Mouse (Mus musculus): ENCODE results near the gene Dnm3. TPM values are rescaled to one million over a fixed set of nuclear protein-coding genes. Genes with fewer than 3 reads are reported as not detected.

The Dnm3 gene
- polyA plus RNA-seq, 1 experiment: 1.7 TPM

DNA sequence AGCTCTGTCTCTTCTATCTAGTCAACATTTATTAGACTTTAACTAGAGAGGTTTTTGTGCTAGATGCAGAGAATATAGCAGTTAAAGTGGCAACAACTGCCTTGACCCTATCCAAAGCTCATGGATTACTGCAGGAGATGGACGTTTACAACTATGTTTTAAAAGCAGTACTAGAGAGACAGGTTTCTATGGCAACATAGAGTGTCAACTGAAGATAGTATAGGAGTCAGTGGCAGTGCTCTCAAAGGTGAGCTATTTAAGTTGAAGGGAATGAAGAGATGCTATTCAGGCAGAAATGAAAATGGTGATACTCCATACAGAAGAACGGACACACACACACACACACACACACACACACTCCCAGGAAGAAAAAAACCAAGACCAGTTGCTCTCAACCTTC lies 225.0 kb downstream of the Dnm3 start:
- H3K36me3 ChIP-seq (ENCODE audit: control insufficient read depth, insufficient read depth, low read length, poor library complexity, severe bottlenecking): no peaks in the 10 kb centered on the region
- TF ChIP-seq CTCF (IDR thresholded peaks at IDR 0.05; ENCODE audit: low read depth, low read length) (no peak), EP300 (IDR thresholded peaks at IDR 0.05; ENCODE audit: insufficient read depth, low read depth, low read length) (no peak), POLR2A (IDR thresholded peaks at IDR 0.05; ENCODE audit: insufficient read depth, low read length) (no peak)
- no peaks in the 10 kb centered on the region for H3K27me3 ChIP-seq (ENCODE audit: control insufficient read depth, insufficient read depth, low read length, poor library complexity, severe bottlenecking)
- no peaks in the 10 kb centered on the region for H3K4me1 ChIP-seq (ENCODE audit: control insufficient read depth, insufficient read depth, low read length)
- no peak overlapping the region for H3K4me3 ChIP-seq (ENCODE audit: low read depth, low read length)
- H3K9me3 ChIP-seq (replicated peaks; ENCODE audit: control insufficient read depth, insufficient read depth, low read length, poor library complexity, severe bottlenecking): no peaks in the 10 kb centered on the region
- no peak overlapping the region for H3K27ac ChIP-seq (ENCODE audit: insufficient read depth, low read length)
- no peak overlapping the region for H3K9ac ChIP-seq (ENCODE audit: low read depth, poor library complexity, severe bottlenecking)

GRCm38 (mm10) chr1:162247216-162247615 lies 230.6 kb downstream of the Dnm3 start:
- H3K36me3 ChIP-seq (ENCODE audit: control insufficient read depth, insufficient read depth, low read length, poor library complexity, severe bottlenecking): no peaks in the 10 kb centered on the region
- no peak overlapping the region for H3K4me3 ChIP-seq (ENCODE audit: low read depth, low read length)
- no peak overlapping the region for H3K9ac ChIP-seq (ENCODE audit: low read depth, poor library complexity, severe bottlenecking)
- TF ChIP-seq CTCF (IDR thresholded peaks at IDR 0.05; ENCODE audit: low read depth, low read length) (no peak), EP300 (IDR thresholded peaks at IDR 0.05; ENCODE audit: insufficient read depth, low read depth, low read length) (no peak), POLR2A (IDR thresholded peaks at IDR 0.05; ENCODE audit: insufficient read depth, low read length) (no peak)
- no peaks in the 10 kb centered on the region for H3K9me3 ChIP-seq (replicated peaks; ENCODE audit: control insufficient read depth, insufficient read depth, low read length, poor library complexity, severe bottlenecking)
- H3K27ac ChIP-seq (ENCODE audit: insufficient read depth, low read length): no peak overlapping the region
- H3K27me3 ChIP-seq (ENCODE audit: control insufficient read depth, insufficient read depth, low read length, poor library complexity, severe bottlenecking): no peaks in the 10 kb centered on the region
- H3K4me1 ChIP-seq (ENCODE audit: control insufficient read depth, insufficient read depth, low read length): no peaks in the 10 kb centered on the region

DNA sequence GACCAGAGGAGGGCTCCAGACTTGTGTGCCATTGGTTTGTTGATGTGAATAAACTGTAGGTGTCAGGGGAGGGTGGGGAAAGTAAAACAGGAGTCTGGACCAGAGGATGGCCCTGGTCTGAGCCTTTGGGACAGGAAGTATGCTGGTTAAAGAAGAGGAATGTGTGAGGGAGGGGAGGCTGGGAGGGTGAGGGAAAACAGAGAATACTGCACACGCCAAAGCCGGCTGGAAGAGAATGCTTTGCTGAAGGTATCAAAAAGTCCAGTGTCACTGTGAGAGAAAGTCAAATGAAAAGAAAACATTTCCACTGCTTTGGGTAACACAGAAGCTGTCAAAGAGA lies 234.2 kb downstream of the Dnm3 start:
- TF ChIP-seq EP300 (IDR thresholded peaks at IDR 0.05; ENCODE audit: insufficient read depth, low read depth, low read length) (no peak), POLR2A (IDR thresholded peaks at IDR 0.05; ENCODE audit: insufficient read depth, low read length) (no peak), CTCF (IDR thresholded peaks at IDR 0.05; ENCODE audit: low read depth, low read length) (no peak)

GRCm38 (mm10) chr1:162242980-162243650 lies 234.7 kb downstream of the Dnm3 start:
- H3K9ac ChIP-seq (ENCODE audit: low read depth, poor library complexity, severe bottlenecking): no peak overlapping the region
- TF ChIP-seq POLR2A (IDR thresholded peaks at IDR 0.05; ENCODE audit: insufficient read depth, low read length): no peak
- no peak for TF ChIP-seq EP300 (IDR thresholded peaks at IDR 0.05; ENCODE audit: insufficient read depth, low read depth, low read length)
- no peak for TF ChIP-seq CTCF (IDR thresholded peaks at IDR 0.05; ENCODE audit: low read depth, low read length)
- H3K4me1 ChIP-seq (ENCODE audit: control insufficient read depth, insufficient read depth, low read length): no peaks in the 10 kb centered on the region

More for the DNA sequence above, 234.2 kb downstream of the Dnm3 start:
- H3K27ac ChIP-seq (ENCODE audit: insufficient read depth, low read length): no peak overlapping the region
- no peaks in the 10 kb centered on the region for H3K9me3 ChIP-seq (replicated peaks; ENCODE audit: control insufficient read depth, insufficient read depth, low read length, poor library complexity, severe bottlenecking)
- H3K36me3 ChIP-seq (ENCODE audit: control insufficient read depth, insufficient read depth, low read length, poor library complexity, severe bottlenecking): no peaks in the 10 kb centered on the region
- no peak overlapping the region for H3K9ac ChIP-seq (ENCODE audit: low read depth, poor library complexity, severe bottlenecking)
- no peak overlapping the region for H3K4me3 ChIP-seq (ENCODE audit: low read depth, low read length)
- no peaks in the 10 kb centered on the region for H3K27me3 ChIP-seq (ENCODE audit: control insufficient read depth, insufficient read depth, low read length, poor library complexity, severe bottlenecking)
- no peaks in the 10 kb centered on the region for H3K4me1 ChIP-seq (ENCODE audit: control insufficient read depth, insufficient read depth, low read length)

GRCm38 (mm10) chr1:162240720-162241119 lies 237.1 kb downstream of the Dnm3 start:
- no peaks in the 10 kb centered on the region for H3K27me3 ChIP-seq (ENCODE audit: control insufficient read depth, insufficient read depth, low read length, poor library complexity, severe bottlenecking)
- TF ChIP-seq EP300 (IDR thresholded peaks at IDR 0.05; ENCODE audit: insufficient read depth, low read depth, low read length) (no peak), POLR2A (IDR thresholded peaks at IDR 0.05; ENCODE audit: insufficient read depth, low read length) (no peak), CTCF (IDR thresholded peaks at IDR 0.05; ENCODE audit: low read depth, low read length) (no peak)
- H3K4me1 ChIP-seq (ENCODE audit: control insufficient read depth, insufficient read depth, low read length): no peaks in the 10 kb centered on the region
- H3K36me3 ChIP-seq (ENCODE audit: control insufficient read depth, insufficient read depth, low read length, poor library complexity, severe bottlenecking): no peaks in the 10 kb centered on the region
- no peaks in the 10 kb centered on the region for H3K9me3 ChIP-seq (replicated peaks; ENCODE audit: control insufficient read depth, insufficient read depth, low read length, poor library complexity, severe bottlenecking)
- no peak overlapping the region for H3K4me3 ChIP-seq (ENCODE audit: low read depth, low read length)
- H3K27ac ChIP-seq (ENCODE audit: insufficient read depth, low read length): no peak overlapping the region
- H3K9ac ChIP-seq (ENCODE audit: low read depth, poor library complexity, severe bottlenecking): no peak overlapping the region

More at GRCm38 (mm10) chr1:162242980-162243650, 234.7 kb downstream of the Dnm3 start:
- Histone ChIP-seq H3K4me3 (ENCODE audit: low read depth, low read length) (no peak overlapping the region), H3K9me3 (replicated peaks; ENCODE audit: control insufficient read depth, insufficient read depth, low read length, poor library complexity, severe bottlenecking) (no peaks in the 10 kb centered on the region), H3K27ac (ENCODE audit: insufficient read depth, low read length) (no peak overlapping the region), H3K36me3 (ENCODE audit: control insufficient read depth, insufficient read depth, low read length, poor library complexity, severe bottlenecking) (no peaks in the 10 kb centered on the region), H3K27me3 (ENCODE audit: control insufficient read depth, insufficient read depth, low read length, poor library complexity, severe bottlenecking) (no peaks in the 10 kb centered on the region)

DNA sequence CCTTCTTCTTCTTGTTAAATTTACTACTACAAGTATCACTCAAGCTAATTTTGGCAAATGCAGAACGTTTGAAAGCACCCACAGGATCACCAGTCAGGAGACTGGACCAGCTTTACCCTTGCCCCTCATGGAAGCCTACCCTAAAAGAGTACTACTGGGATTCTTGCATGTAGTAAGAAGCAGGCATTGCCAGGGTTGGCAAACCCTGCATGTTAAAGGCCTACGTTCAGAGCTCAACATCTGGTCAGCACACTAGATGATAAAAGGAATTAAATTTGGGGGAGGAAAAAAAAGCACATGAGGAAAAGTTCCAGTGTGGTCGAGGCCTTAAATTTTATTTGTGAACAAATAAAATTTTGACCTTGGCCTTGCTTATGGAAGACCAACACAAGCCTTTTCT lies 239.2 kb downstream of the Dnm3 start:
- Histone ChIP-seq H3K27me3 (ENCODE audit: control insufficient read depth, insufficient read depth, low read length, poor library complexity, severe bottlenecking) (no peaks in the 10 kb centered on the region), H3K27ac (ENCODE audit: insufficient read depth, low read length) (no peak overlapping the region)
- TF ChIP-seq CTCF (IDR thresholded peaks at IDR 0.05; ENCODE audit: low read depth, low read length) (no peak), EP300 (IDR thresholded peaks at IDR 0.05; ENCODE audit: insufficient read depth, low read depth, low read length) (no peak), POLR2A (IDR thresholded peaks at IDR 0.05; ENCODE audit: insufficient read depth, low read length) (no peak)

More for the DNA sequence above, 239.2 kb downstream of the Dnm3 start:
- H3K4me3 ChIP-seq (ENCODE audit: low read depth, low read length): no peak overlapping the region
- no peak overlapping the region for H3K9ac ChIP-seq (ENCODE audit: low read depth, poor library complexity, severe bottlenecking)
- no peaks in the 10 kb centered on the region for H3K36me3 ChIP-seq (ENCODE audit: control insufficient read depth, insufficient read depth, low read length, poor library complexity, severe bottlenecking)
- H3K9me3 ChIP-seq (replicated peaks; ENCODE audit: control insufficient read depth, insufficient read depth, low read length, poor library complexity, severe bottlenecking): no peaks in the 10 kb centered on the region
- H3K4me1 ChIP-seq (ENCODE audit: control insufficient read depth, insufficient read depth, low read length): no peaks in the 10 kb centered on the region
